Mouse (Mus musculus) limb, embryonic 14.5 days (tissue): ENCODE results near the gene Xylt1. TPM values are rescaled to one million over a fixed set of nuclear protein-coding genes. Genes with fewer than 3 reads are reported as not detected.

Source experiments
- ATAC-seq: fragments of 200-750 bp; cut with Nextera tagmentation; 2 replicates; pipeline ENCODE4 v1.8.0; 2017; ENCODE audit warnings: low read depth, moderate number of reproducible peaks, moderate TSS enrichment; ENCODE audit not compliant: low FRiP score
- DNase-seq: peaks from one replicate; pipeline ENCODE4 v3.0.0-alpha.2; 2015; ENCODE audit warnings: low spot score
- H3K27ac ChIP-seq: fragments of 300-500 bp; sonication (generic); replicated peaks from 2 replicates; pipeline ENCODE4 v1.5.1; 2014; ENCODE audit warnings: low read depth, mild to moderate bottlenecking, low read length, moderate library complexity, mixed read lengths
- H3K27me3 ChIP-seq: fragments of 300-500 bp; sonication (generic); 2 replicates; pipeline ENCODE4 v1.6.1; 2014; ENCODE audit warnings: low read length, mixed read lengths; ENCODE audit not compliant: control insufficient read depth, insufficient read depth
- H3K36me3 ChIP-seq: fragments of 300-500 bp; sonication (generic); 2 replicates; pipeline ENCODE4 v1.6.1; 2014; ENCODE audit warnings: mild to moderate bottlenecking, low read length, moderate library complexity, mixed read lengths; ENCODE audit not compliant: control insufficient read depth, insufficient read depth
- H3K4me1 ChIP-seq: fragments of 300-500 bp; sonication (generic); 2 replicates; pipeline ENCODE4 v1.6.1; 2014; ENCODE audit warnings: antibody characterized with exemption, low read length, mixed read lengths; ENCODE audit not compliant: control insufficient read depth, insufficient read depth
- H3K4me2 ChIP-seq: fragments of 300-500 bp; sonication (generic); replicated peaks from 2 replicates; pipeline ENCODE4 v1.6.1; 2014; ENCODE audit warnings: low read depth, mild to moderate bottlenecking, low read length, moderate library complexity; ENCODE audit not compliant: severe bottlenecking
- H3K4me3 ChIP-seq: fragments of 300-500 bp; sonication (generic); replicated peaks from 2 replicates; pipeline ENCODE4 v1.5.1; 2014; ENCODE audit warnings: low read length
- H3K9ac ChIP-seq: fragments of 300-500 bp; sonication (generic); 2 replicates; pipeline ENCODE4 v1.6.1; 2014; ENCODE audit warnings: mild to moderate bottlenecking, low read depth, low read length, moderate library complexity; ENCODE audit not compliant: severe bottlenecking
- H3K9me3 ChIP-seq: fragments of 300-500 bp; sonication (generic); 2 replicates; pipeline ENCODE4 v1.6.1; 2016; ENCODE audit warnings: low read length; ENCODE audit not compliant: control insufficient read depth
- POLR2A ChIP-seq: fragments of 200-500 bp; IDR thresholded peaks from 2 replicates; pipeline ENCODE4 v1.8.0; 2012; ENCODE audit warnings: inconsistent platforms, mild to moderate bottlenecking, moderate library complexity, borderline replicate concordance; ENCODE audit not compliant: insufficient read depth, insufficient read length; ENCODE audit errors: extremely low read depth
- WGBS: fragments of 180-500 bp; shearing (Covaris S2); extraction: QIAGEN DNeasy Blood & Tissue Kit; methylation state at CpG from one replicate; pipeline ENCODE4 v1.1.7; 2014; 5-methylcytosine and 5-hydroxymethylcytosine counted together
- polyA plus RNA-seq, 2 experiments: library from polyadenylated mRNA; depleted of rRNA in 1 of 2; stranded (reverse) in 1 of 2; unstranded in 1 of 2; fragments of >200 nt; fragmentation: Nextera tagmentation in 1 of 2; extraction: Ambion mirVana in 1 of 2; gene quantifications; 2 replicates each; pipeline versions ENCODE4 v1.2.1 to v1.2.3; 2012 to 2014

Gene Xylt1
- polyA plus RNA-seq, 2 experiments = 4.2 to 9.9 TPM

GRCm38 (mm10) chr7:117380036-117380417, 752 bp upstream of the Xylt1 start:
- peaks cover 13% of the 10 kb centered on the region for H3K4me1 ChIP-seq
- ATAC-seq = no peak
- no peaks in the 10 kb centered on the region for H3K36me3 ChIP-seq
- H3K9ac ChIP-seq = peak overlapping the region; percentile 86; the same call in 1 of the 2 replicates
- TF ChIP-seq POLR2A = no peak
- peak overlapping the region; percentile 77 for H3K4me3 ChIP-seq
- no peaks in the 10 kb centered on the region for H3K27me3 ChIP-seq
- DNase-seq = no peak
- H3K9me3 ChIP-seq = no peaks in the 10 kb centered on the region
- peak overlapping the region; percentile 85 for H3K4me2 ChIP-seq
- WGBS = 7% methylated on average over 6 of the region's 7 CpGs
- H3K27ac ChIP-seq = no peak overlapping the region

- peak overlapping the region; percentile 86 for H3K9ac ChIP-seq
- ATAC-seq = peak; percentile 79
- no peaks in the 10 kb centered on the region for H3K27me3 ChIP-seq
- DNase-seq = peak; percentile 45
- peak overlapping the region; percentile 77 for H3K4me3 ChIP-seq
- peak overlapping the region; percentile 85 for H3K4me2 ChIP-seq
- H3K9me3 ChIP-seq = no peaks in the 10 kb centered on the region
- no peak for TF ChIP-seq POLR2A
- peak overlapping the region; percentile 83 for H3K27ac ChIP-seq
- peaks cover 13% of the 10 kb centered on the region for H3K4me1 ChIP-seq
- WGBS = 4% methylated on average over 50 of the region's 64 CpGs
- H3K36me3 ChIP-seq = no peaks in the 10 kb centered on the region
Observed at GRCm38 (mm10) chr7:117381188-117381981, 606 bp downstream of the Xylt1 start.

GRCm38 (mm10) chr7:117382006-117382405, 1.2 kb downstream of the Xylt1 start:
- Histone ChIP-seq H3K9ac (peak overlapping the region; percentile 86), H3K9me3 (no peaks in the 10 kb centered on the region), H3K36me3 (no peaks in the 10 kb centered on the region), H3K4me2 (peak overlapping the region; percentile 85), H3K4me1 (peaks cover 13% of the 10 kb centered on the region), H3K27me3 (no peaks in the 10 kb centered on the region), H3K27ac (no peak overlapping the region), H3K4me3 (peak overlapping the region; percentile 77)
- no peak for TF ChIP-seq POLR2A
- WGBS = 32% methylated on average over 2 of the region's 2 CpGs
- no peak for DNase-seq
- ATAC-seq = no peak

- peak overlapping the region; percentile 85 for H3K4me2 ChIP-seq
- peaks cover 13% of the 10 kb centered on the region for H3K4me1 ChIP-seq
- peak overlapping the region; percentile 77 for H3K4me3 ChIP-seq
- H3K36me3 ChIP-seq = peaks cover 4% of the 10 kb centered on the region; the same call in 1 of the 2 replicates
- no peaks in the 10 kb centered on the region for H3K27me3 ChIP-seq
- no peak for TF ChIP-seq POLR2A
- ATAC-seq (no peak), DNase-seq (peak; percentile 34)
- H3K27ac ChIP-seq = no peak overlapping the region
- no peak overlapping the region for H3K9ac ChIP-seq
- no peaks in the 10 kb centered on the region for H3K9me3 ChIP-seq
- WGBS = 77% methylated on average over 7 of the region's 7 CpGs
Observed at GRCm38 (mm10) chr7:117383147-117383940, 2.6 kb downstream of the Xylt1 start.

- no peak for TF ChIP-seq POLR2A
- H3K36me3 ChIP-seq = peaks cover 7% of the 10 kb centered on the region; the same call in 1 of the 2 replicates
- no peaks in the 10 kb centered on the region for H3K27me3 ChIP-seq
- peaks cover 7% of the 10 kb centered on the region for H3K4me1 ChIP-seq
- H3K4me3 ChIP-seq = no peak overlapping the region
- no peak overlapping the region for H3K4me2 ChIP-seq
- H3K27ac ChIP-seq = no peak overlapping the region
- DNase-seq (no peak), ATAC-seq (no peak)
- H3K9ac ChIP-seq = no peak overlapping the region
- H3K9me3 ChIP-seq = no peaks in the 10 kb centered on the region
- WGBS = 81% methylated on average over 4 of the region's 4 CpGs
Observed at GRCm38 (mm10) chr7:117386376-117386775, 5.6 kb downstream of the Xylt1 start.
